Mouse (Mus musculus): Measurements from ENCODE around the gene Ipo7. TPM values are rescaled to one million over a fixed set of nuclear protein-coding genes. Genes with fewer than 3 reads are reported as not detected.

Ipo7 gene
- polyA plus RNA-seq, 1 experiment from 2014 or later, result 58.6 TPM

GRCm38 (mm10) chr7:110002092-110002491, 16.0 kb upstream of the Ipo7 start:
- Histone ChIP-seq H3K27me3 (no peaks in the 10 kb centered on the region; the same call in 1 of the 2 replicates), H3K9ac (no peak overlapping the region), H3K27ac (no peak overlapping the region), H3K4me2 (no peak overlapping the region), H3K4me1 (peaks cover 5% of the 10 kb centered on the region; the same call in 1 of the 2 replicates), H3K9me3 (no peaks in the 10 kb centered on the region), H3K36me3 (replicated peaks) (no peaks in the 10 kb centered on the region), H3K4me3 (replicated peaks) (no peak overlapping the region)
- ATAC-seq (ENCODE audit: low FRiP score), result no peak

- Histone ChIP-seq H3K36me3 (replicated peaks) (no peaks in the 10 kb centered on the region), H3K9ac (peak overlapping the region; percentile 21; the same call in 1 of the 2 replicates), H3K4me3 (replicated peaks) (no peak overlapping the region; the same call in 1 of the 2 replicates), H3K4me2 (peak overlapping the region; percentile 43), H3K9me3 (no peaks in the 10 kb centered on the region), H3K27ac (no peak overlapping the region), H3K27me3 (no peaks in the 10 kb centered on the region; the same call in 1 of the 2 replicates), H3K4me1 (peaks cover 5% of the 10 kb centered on the region; the same call in 1 of the 2 replicates)
- ATAC-seq (ENCODE audit: low FRiP score), result no peak
- WGBS, result 26% methylated on average over 20 of the region's 20 CpGs
Measured at GRCm38 (mm10) chr7:110002968-110003367, 15.1 kb upstream of the Ipo7 start.

DNA sequence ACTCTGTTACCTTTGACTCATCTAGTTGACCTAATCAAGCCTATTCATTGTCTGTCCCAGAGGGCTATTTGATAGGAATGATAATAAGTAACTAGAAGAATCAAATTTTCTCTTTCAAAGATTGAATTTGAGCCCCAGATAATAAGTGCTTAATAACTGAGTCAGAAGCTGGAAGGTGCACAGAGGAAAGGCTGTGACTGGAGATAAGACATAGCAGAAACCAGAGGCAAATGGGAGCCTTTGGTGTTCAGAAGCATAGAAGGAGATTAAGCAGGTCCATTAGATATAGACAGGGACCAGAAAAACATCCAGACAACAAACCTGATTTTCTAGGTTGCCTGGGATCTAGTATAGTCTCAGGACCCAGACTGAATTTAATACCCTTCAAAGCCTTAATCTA, 12.1 kb upstream of the Ipo7 start:
- no peak overlapping the region for H3K9ac ChIP-seq
- no peak overlapping the region for H3K4me2 ChIP-seq
- no peak for ATAC-seq (ENCODE audit: low FRiP score)
- H3K4me3 ChIP-seq (replicated peaks), result no peak overlapping the region
- H3K36me3 ChIP-seq (replicated peaks), result no peaks in the 10 kb centered on the region
- no peaks in the 10 kb centered on the region; the same call in 1 of the 2 replicates for H3K27me3 ChIP-seq
- no peaks in the 10 kb centered on the region for H3K9me3 ChIP-seq
- H3K4me1 ChIP-seq, result peaks cover 5% of the 10 kb centered on the region; the same call in 1 of the 2 replicates
- no peak overlapping the region for H3K27ac ChIP-seq

DNA sequence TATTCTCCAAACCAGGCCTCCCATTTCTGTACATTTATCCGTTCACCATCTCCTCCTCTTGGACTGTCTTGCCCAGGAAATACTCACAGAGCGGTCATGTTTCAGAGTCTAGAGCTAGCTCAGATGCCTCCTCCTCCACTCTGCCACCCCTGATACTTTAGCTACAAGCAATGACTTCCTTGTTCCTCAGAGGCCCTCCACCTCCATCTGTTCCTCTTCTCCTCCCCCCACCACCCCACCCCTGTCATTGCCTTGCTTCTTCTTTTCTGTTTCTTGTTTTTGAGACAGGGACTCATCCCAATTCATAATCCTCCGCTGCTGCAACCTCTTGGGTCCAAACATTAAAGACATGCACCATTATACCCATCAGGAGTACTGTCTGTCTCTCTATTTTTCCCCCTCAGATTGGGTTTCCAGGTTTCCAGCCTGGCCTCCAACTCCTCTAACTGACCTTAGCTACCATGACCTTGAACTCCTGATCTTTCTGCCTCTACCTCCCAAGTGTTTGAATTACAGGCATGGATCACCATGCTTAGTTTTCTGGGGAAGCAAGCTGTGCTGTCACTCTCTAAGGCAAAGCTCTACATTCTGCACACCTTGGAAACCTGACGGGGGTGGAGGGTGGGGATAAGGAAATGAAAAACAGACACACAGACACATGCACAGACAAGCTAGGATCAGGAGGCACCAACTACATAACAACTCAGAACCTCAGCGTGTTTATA, 11.4 kb upstream of the Ipo7 start:
- Histone ChIP-seq H3K36me3 (replicated peaks) (no peaks in the 10 kb centered on the region), H3K4me2 (no peak overlapping the region), H3K27ac (no peak overlapping the region), H3K9ac (no peak overlapping the region), H3K4me1 (peaks cover 5% of the 10 kb centered on the region; the same call in 1 of the 2 replicates), H3K4me3 (replicated peaks) (no peak overlapping the region), H3K27me3 (no peaks in the 10 kb centered on the region; the same call in 1 of the 2 replicates), H3K9me3 (no peaks in the 10 kb centered on the region)
- 82% methylated on average over 5 of the region's 5 CpGs for WGBS
- ATAC-seq (ENCODE audit: low FRiP score), result no peak

DNA sequence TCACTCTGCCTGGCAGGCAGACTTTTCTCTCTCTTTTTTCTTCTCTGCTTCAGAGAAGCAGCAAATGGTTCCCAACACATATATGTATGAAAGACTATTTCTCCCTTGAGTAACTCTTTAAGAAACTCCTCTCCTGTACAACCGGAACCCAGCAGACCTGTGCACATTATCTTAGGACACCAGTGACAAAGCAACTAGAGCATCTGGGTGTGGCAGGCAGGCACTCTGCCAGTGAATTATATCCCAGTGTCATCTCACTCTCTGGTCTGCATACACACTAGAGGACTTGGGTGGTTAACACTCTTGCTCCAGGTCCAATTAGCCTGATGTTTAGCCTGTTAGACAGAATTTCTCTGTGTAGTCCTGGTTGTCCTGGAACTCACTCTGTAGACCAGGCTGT, 9.6 kb upstream of the Ipo7 start:
- H3K9ac ChIP-seq, result no peak overlapping the region
- no peak overlapping the region for H3K4me2 ChIP-seq
- WGBS, result 96% methylated on average over 1 of the region's 1 CpGs
- H3K4me3 ChIP-seq (replicated peaks), result no peak overlapping the region
- no peaks in the 10 kb centered on the region for H3K9me3 ChIP-seq
- H3K4me1 ChIP-seq, result no peaks in the 10 kb centered on the region
- H3K27ac ChIP-seq, result no peak overlapping the region
- ATAC-seq (ENCODE audit: low FRiP score), result no peak
- no peaks in the 10 kb centered on the region for H3K36me3 ChIP-seq (replicated peaks)
- H3K27me3 ChIP-seq, result no peaks in the 10 kb centered on the region

- no peak overlapping the region for H3K4me3 ChIP-seq (replicated peaks)
- H3K9me3 ChIP-seq, result no peaks in the 10 kb centered on the region
- H3K27ac ChIP-seq, result no peak overlapping the region
- H3K4me2 ChIP-seq, result no peak overlapping the region
- no peaks in the 10 kb centered on the region for H3K27me3 ChIP-seq
- H3K9ac ChIP-seq, result no peak overlapping the region
- no peak for ATAC-seq (ENCODE audit: low FRiP score)
- no peaks in the 10 kb centered on the region for H3K4me1 ChIP-seq
- no peaks in the 10 kb centered on the region for H3K36me3 ChIP-seq (replicated peaks)
- 89% methylated on average over 6 of the region's 6 CpGs for WGBS
Measured at GRCm38 (mm10) chr7:110009084-110009483, 9.0 kb upstream of the Ipo7 start.

DNA sequence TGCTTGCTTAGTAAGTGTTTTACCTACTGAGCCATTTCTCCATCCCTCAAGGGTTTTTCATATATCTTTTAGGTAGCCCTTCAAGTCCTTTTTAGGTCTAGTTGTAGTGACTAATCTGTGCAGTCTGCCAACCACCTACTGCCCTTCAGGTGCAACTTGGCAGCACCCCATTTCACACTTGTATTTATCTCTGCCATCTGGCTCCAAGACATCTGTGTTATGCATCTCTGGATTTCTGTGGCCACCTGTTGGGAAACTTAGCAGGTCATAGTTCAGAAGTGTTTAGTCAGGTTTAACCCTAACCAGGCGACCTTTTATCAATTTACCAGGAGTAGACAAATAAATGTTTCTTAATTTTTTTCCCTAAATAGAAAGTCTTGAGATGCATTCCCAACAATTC, 6.7 kb upstream of the Ipo7 start:
- Histone ChIP-seq H3K4me2 (no peak overlapping the region), H3K4me1 (no peaks in the 10 kb centered on the region), H3K27me3 (no peaks in the 10 kb centered on the region), H3K36me3 (replicated peaks) (no peaks in the 10 kb centered on the region), H3K4me3 (replicated peaks) (no peak overlapping the region), H3K9ac (no peak overlapping the region), H3K27ac (no peak overlapping the region), H3K9me3 (no peaks in the 10 kb centered on the region)
- no peak for ATAC-seq (ENCODE audit: low FRiP score)
- 38% methylated on average over 1 of the region's 1 CpGs for WGBS

DNA sequence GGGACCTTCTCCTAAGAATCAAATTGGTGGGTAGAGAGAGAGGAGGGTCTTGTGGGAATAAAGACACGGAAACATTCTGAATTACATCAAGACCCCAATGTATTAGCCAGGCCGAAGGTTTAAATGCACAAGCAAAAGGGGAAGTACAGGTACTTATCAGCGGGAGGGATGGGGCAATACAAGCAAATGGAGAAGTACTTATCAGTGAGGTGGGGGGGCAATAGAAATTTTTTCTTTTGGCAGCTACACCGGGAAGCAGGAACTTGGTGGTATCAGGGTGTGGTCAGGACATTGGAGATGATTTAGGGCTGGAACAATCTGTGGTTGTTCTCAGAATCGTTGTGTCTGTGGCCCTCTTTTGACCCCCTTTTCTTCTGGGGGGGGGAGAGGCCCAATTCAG, 3.8 kb upstream of the Ipo7 start:
- ATAC-seq (ENCODE audit: low FRiP score), result no peak
- Histone ChIP-seq H3K36me3 (replicated peaks) (no peaks in the 10 kb centered on the region), H3K27ac (no peak overlapping the region), H3K4me2 (no peak overlapping the region), H3K4me3 (replicated peaks) (no peak overlapping the region), H3K9ac (no peak overlapping the region), H3K27me3 (no peaks in the 10 kb centered on the region), H3K9me3 (no peaks in the 10 kb centered on the region), H3K4me1 (no peaks in the 10 kb centered on the region)
- 83% methylated on average over 5 of the region's 5 CpGs for WGBS

- Histone ChIP-seq H3K4me3 (replicated peaks) (peak overlapping the region; percentile 99), H3K4me2 (peak overlapping the region; percentile 90), H3K9ac (peak overlapping the region; percentile 97), H3K4me1 (peaks cover 6% of the 10 kb centered on the region; the same call in 1 of the 2 replicates), H3K27me3 (no peaks in the 10 kb centered on the region), H3K9me3 (0 out of 2 replicates have a peak, but pooled peaks cover under 1% of the 10 kb centered on the region), H3K36me3 (replicated peaks) (no peaks in the 10 kb centered on the region), H3K27ac (peak overlapping the region; percentile 87)
- peak; percentile 84 for ATAC-seq (ENCODE audit: low FRiP score)
- under 1% methylated on average over 42 of the region's 42 CpGs for WGBS
Measured at GRCm38 (mm10) chr7:110018631-110019482, 783 bp downstream of the Ipo7 start.

GRCm38 (mm10) chr7:110023553-110023952, 5.5 kb downstream of the Ipo7 start:
- Histone ChIP-seq H3K9me3 (peaks cover 6% of the 10 kb centered on the region; the same call in 1 of the 2 replicates), H3K4me2 (no peak overlapping the region), H3K9ac (no peak overlapping the region), H3K4me1 (peaks cover 6% of the 10 kb centered on the region; the same call in 1 of the 2 replicates), H3K4me3 (replicated peaks) (no peak overlapping the region), H3K27ac (no peak overlapping the region), H3K36me3 (replicated peaks) (peaks cover 10% of the 10 kb centered on the region), H3K27me3 (no peaks in the 10 kb centered on the region)
- 91% methylated on average over 1 of the region's 1 CpGs for WGBS
- ATAC-seq (ENCODE audit: low FRiP score), result no peak

- H3K36me3 ChIP-seq (replicated peaks), result peaks cover 25% of the 10 kb centered on the region
- H3K27me3 ChIP-seq, result no peaks in the 10 kb centered on the region
- H3K9me3 ChIP-seq, result peaks cover 6% of the 10 kb centered on the region; the same call in 1 of the 2 replicates
- H3K4me2 ChIP-seq, result no peak overlapping the region
- H3K27ac ChIP-seq, result no peak overlapping the region
- WGBS, result 85% methylated on average over 2 of the region's 2 CpGs
- H3K4me3 ChIP-seq (replicated peaks), result no peak overlapping the region
- H3K4me1 ChIP-seq, result no peaks in the 10 kb centered on the region
- ATAC-seq (ENCODE audit: low FRiP score), result no peak
- no peak overlapping the region for H3K9ac ChIP-seq
Measured at GRCm38 (mm10) chr7:110026594-110026993, 8.5 kb downstream of the Ipo7 start.

GRCm38 (mm10) chr7:110028826-110029225, 10.8 kb downstream of the Ipo7 start:
- H3K9me3 ChIP-seq, result peaks cover 6% of the 10 kb centered on the region; the same call in 1 of the 2 replicates
- H3K4me3 ChIP-seq (replicated peaks), result no peak overlapping the region
- WGBS, result 86% methylated on average over 1 of the region's 1 CpGs
- H3K27ac ChIP-seq, result no peak overlapping the region
- peaks cover 43% of the 10 kb centered on the region for H3K36me3 ChIP-seq (replicated peaks)
- no peak overlapping the region for H3K4me2 ChIP-seq
- H3K9ac ChIP-seq, result no peak overlapping the region
- no peaks in the 10 kb centered on the region for H3K4me1 ChIP-seq
- no peaks in the 10 kb centered on the region for H3K27me3 ChIP-seq
- ATAC-seq (ENCODE audit: low FRiP score), result no peak

Measured in forebrain, embryonic 12.5 days (tissue).